Mouse (Mus musculus): ENCODE data around the gene Slc1a5. TPM values are rescaled to one million over a fixed set of nuclear protein-coding genes. Genes with fewer than 3 reads are reported as not detected.

Slc1a5 gene
- total RNA-seq, 2 experiments from 2014 or later: 15.2 to 18.6 TPM

DNA sequence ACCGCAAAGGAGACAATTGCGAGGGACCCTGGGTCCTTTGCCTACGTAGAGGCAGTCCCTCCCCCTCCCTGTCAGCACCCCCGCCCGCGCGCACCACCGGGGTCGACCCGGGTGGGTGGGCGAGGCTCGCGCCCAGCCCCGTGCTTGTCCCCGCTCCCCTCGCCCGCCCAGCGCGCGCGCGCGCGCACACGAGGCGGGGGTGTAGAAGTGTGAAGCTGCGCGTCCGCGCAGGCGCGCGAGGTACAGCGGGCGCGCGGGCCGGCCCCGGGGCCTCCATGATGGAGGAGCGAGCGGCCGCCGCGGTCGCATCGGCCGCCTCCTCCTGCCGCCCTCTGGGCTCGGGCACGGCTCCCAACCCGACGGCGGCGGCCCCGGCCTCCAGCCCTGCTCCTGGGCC lies 34.9 kb downstream of the Slc1a5 start:
- intact Hi-C loops (cut with DNase I): no loop called here
- peak; percentile 67 to 69 for DNase-seq

DNA sequence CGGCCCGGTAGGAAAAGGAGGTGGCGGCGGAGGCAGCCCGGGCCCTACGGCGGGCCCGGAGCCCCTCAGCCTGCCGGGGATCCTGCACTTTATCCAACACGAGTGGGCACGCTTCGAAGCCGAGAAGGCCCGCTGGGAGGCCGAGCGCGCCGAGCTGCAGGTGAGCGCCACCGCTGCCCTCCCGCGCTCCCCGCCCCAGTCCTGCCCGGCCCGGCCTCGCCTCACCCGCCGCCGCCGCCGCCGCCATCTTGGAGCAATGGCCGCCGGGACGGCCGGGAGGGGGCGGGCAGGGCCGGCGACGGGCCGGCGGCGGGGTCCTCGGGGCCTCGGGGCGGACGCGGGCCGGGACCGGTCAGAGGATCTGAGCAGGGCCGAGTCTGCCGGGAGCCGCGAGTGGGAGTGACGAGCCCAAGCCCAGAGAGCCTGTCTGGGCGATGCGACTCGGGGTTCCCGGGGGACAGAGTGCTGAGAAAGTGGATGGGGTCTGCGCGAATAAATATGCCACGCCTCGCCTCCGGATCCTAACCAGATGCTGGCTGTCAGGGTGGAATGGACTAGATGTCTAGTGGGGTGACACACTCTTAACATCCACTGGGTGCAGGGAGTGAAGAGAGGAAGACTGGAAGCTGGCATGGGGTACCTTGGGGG lies 35.5 kb downstream of the Slc1a5 start, which contains the start of gene Fkrp:
Fkrp (minus strand) TSS at position 258 of the 648 bp plus-strand sequence.
- DNase-seq: peak; percentile 36 to 61
- intact Hi-C loops (cut with DNase I): no loop called here

DNA sequence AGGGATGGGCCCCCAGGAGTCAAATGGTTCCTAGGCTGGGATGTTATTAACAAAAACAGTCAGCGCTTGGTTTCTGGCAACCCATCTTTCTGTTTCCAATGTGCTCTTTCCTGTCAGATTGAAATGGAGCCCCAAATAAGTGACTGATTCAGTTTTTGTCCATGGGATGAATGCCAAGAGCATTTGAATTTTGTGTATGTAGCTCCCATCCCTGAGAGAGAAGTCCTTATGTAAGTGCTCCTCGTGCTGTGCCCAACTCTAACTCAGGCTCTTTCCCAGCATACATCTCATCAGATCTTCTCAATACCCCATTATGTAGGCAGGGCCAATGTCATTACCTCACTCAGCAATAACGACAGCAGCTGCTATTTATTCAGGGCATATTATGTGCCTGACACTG lies 36.6 kb downstream of the Slc1a5 start:
- intact Hi-C loops (cut with DNase I): no loop called here
- DNase-seq: no peak

DNA sequence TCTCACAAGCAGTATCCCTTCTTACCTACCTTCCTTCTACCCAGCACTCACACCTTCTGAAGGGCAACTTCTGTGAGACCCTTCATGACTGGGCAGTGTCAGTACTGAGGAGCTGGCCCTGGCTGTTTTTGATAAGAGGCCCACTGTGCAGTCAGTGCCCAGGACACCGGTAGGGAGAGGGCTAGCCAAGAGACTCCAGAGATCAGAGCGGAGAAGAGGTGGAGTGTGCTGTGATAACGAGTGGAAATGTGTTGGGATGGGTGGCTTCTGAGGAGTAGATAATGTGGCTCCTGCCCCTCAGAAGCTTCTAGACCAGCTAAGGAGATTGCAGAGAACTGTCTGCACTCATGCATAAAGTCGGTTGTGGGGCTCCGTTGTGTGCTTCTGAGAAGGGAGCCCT lies 38.7 kb downstream of the Slc1a5 start:
- intact Hi-C loops (cut with DNase I): no loop called here

DNA sequence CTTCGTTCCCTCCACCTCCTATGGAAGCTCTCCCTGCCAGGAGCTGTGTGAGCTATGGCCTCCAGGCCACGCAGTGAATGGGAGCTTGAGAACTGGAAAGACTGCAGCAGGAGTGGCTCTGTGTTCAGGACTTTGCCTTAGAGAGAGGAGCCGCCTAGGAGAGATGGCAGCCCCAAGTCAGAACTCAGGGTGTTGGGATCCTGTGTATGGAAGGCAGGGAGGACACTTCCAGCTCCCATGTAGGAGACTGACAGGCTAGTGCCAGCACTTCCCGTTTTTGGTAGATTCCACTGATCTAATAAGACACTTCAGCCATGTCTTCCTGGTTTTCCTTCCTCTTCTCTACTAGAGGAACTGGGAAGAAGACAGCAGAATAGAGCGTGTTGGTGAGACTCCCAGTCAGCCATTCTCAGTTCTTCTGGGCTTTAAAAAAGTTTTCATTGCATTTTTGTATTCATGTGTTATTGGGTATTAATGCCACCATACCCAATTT lies 39.2 kb downstream of the Slc1a5 start:
- intact Hi-C loops (cut with DNase I): no loop called here
- DNase-seq: no peak

More for the DNA sequence above, 38.7 kb downstream of the Slc1a5 start:
- DNase-seq: no peak

DNA sequence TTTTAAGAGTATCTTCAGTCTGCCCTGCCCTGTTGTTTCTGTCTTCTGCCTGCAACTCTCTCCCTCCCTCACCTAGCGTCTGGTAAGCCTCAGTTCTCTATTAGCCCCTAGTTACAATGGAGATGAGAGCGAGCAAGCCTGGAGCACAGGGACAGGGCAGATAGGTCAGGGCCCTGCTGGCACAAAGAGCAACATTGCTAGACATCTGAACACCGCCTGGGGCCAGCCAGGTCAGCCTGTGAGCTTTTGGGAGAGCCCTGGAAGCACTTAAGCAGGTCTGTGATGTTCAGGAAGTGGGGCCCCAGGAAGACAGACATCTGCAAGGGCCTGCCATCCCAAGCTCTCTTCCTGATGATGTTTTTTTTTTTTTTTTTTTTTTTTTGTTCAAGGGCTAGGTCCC lies 40.0 kb downstream of the Slc1a5 start:
- no peak for DNase-seq
- intact Hi-C loops (cut with DNase I): no loop called here

DNA sequence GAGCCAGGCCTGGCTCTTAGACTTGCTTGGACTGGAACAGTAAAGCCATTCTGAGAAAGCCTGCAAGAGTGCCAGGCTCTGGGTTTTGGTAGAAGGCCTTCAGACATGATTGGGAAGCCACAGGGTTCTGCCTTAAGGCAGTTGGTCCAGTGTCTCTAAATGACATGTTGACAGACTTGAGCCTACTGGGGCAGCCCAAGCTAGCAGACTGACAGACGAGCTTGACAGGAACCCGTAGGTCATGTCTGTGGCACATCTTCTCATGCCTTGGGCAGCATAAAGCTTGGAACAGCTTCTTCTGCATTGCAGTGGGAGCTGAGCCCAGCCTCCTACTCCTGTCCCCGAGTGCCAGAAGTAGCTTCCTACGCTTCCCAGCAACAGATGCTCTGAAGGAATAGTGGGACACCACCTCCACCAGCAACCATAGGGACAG lies 40.5 kb downstream of the Slc1a5 start:
- intact Hi-C loops (cut with DNase I): no loop called here
- no peak for DNase-seq

DNA sequence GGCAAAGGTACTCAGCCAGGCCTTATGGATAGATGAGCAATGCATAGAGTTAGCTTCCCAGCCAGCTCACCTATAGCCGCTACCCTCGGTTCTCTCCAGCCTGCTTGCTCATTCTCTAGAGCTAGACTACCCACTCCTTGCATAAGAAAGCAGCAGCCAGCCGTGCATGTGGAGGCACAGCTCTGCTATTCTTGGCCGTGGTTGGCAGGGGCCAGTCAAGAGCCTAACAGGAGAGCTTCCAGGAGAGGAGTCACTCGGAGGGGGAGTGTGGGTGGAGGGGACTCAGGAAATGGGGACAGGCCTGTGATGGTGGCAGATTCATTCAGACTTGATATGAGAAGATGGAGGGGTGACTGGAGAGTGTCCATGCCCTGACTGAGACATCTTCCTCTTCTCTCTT lies 42.6 kb downstream of the Slc1a5 start:
- no peak for DNase-seq

DNA sequence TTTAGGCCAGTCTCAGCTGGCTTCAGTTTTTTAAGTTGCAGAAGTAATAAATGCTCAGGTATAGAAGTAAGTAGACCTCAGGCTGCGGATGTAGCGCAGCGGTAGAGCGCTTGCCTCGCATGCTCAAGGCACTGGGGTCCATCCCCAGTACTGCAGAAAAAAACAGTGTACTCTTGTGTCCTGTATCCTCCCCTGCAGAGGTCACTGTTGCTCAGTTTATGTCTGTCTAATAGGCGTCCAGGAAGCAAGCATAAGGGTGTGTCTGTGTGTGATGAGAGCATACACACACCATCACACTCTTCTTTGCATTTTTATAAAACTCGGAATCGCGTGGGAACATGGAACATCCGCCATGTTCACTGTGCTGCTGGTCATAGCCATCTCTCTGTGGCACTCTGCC lies 44.6 kb downstream of the Slc1a5 start:
- intact Hi-C loops (cut with DNase I): no loop called here
- no peak for DNase-seq

More for the DNA sequence above, 42.6 kb downstream of the Slc1a5 start:
- intact Hi-C loops (cut with DNase I): no loop called here

DNA sequence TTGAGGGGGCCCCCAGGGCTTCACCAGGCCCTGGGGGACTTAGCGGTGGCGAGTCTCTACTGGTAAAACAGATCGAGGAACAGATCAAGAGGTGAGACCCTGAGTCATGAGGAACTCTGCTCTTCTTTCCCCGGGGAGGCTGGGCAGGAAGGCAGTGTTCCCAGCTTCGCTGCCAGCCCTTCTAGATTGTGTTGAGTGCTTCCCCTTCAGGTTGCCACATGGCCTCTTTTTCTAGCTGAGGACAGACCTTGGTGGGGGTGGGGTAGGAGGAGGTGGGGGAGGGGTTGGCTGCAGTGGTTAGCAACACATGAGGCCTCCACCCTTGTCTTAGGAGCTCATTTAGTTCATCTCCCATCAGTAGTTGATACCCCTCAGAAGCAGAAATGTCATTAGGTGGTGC lies 45.4 kb downstream of the Slc1a5 start:
- intact Hi-C loops (cut with DNase I): no loop called here
- no peak for DNase-seq

DNA sequence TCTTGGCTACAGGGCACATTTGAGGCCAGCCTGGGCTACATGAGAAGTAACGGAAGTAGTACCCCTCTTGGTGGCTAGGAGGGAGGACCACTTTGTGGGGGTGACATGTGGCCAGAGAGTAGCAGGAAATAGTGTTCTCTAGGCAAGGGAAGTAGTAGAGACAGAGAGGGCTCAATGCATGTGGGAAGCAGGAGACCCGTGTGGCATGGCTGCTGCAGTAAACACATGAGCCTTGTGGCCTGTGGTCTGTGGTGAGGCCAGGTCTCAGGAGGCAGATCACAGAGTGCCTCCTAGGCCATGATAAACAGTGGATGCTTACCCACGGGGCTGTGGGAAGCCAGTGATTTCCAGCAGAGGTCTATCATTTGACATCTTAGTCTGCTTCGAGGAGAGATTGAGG lies 46.1 kb downstream of the Slc1a5 start:
- intact Hi-C loops (cut with DNase I): no loop called here
- DNase-seq: no peak

DNA sequence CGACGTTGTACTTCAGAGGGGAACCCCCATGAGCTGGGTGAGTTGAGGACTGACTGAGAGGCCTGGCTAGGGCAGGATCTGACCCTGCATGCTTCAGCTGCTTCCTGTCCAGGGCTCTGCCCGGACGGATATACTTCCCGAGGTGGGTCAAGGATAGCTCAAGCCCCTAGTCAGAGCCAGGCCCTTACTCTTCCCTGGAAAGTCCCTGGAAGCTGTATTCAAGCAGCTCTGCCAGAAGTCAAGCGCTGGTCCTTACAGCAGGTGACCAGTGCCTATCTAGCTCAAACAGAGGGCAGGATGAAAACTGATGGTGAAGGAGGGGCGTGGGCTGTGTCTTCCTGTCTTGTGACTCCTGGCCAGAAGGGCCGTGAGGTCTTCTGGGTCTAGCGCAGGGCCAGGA lies 49.3 kb downstream of the Slc1a5 start:
- intact Hi-C loops (cut with DNase I): no loop called here

DNA sequence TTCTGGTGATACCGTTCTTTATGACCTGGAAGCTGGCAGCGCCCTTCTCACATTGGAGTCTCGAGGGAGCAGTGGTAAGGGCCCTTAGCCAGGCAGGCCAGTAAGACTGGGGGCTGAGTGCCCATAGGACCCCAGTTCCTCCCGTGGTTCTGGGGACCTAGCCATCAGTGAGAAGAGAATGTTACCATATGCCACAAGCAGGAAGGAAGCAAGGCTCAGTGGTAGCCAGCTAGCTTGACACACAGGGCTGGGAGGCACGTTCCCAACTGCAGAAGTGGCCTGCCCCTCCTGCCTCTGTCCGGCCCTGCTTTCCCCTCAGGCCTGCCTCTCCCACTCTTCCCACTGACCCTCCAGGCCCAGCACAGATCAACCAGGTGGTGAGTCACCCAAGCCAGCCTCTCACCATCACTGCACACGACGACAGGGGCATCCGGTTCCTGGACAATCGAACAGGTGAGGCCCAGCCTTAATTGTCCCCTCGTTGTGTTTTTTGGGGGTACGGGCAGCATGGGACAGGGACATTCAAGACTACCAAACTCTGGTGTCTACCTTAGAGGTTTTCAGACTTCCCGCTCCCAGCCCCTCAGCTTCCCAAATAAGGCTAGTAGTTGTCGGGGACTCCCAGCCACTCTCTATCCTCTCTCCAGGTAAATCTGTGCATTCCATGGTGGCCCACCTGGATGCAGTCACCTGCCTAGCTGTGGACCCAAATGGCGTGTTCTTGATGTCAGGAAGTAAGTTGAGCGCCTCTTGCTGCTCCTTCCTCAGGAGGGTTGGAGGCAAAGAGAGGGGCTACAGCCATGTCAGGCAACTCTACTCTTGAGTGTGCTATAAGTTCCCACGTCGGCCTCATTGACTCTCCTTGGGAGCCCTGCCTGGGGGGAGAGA lies 57.0 kb downstream of the Slc1a5 start:
- DNase-seq: no peak
- intact Hi-C loops (cut with DNase I): no loop called here

More for the DNA sequence above, 49.3 kb downstream of the Slc1a5 start:
- DNase-seq: no peak

DNA sequence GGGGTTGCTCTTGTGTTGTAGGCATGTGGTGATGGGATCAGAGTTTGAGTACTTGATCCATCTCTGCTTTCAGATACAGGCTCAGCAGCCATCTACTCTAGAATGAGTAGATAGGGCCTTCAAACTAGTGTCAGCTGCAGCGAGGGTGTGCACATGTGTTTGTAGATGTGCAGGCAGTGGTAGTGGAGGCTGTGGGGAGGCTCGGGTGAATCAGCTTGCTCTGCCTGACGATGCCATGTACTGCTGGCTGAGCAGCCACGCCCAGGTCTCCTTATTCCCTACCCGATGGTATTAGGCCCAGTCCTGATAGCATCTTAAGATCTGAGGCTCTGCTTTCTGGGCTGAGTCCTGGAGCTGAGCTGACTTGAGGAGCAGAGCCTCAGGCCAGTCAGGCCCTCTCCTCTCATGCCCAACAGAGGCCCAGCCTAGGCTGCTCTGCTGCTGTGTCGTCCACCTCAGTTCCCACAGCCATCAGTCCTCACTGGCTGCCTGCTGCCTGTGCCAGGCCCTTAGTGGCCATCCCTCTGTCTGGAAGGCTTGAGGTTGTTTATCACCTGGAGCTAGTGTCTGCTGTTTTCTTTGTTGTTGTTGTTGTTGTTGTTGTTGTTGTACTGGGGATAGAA lies 57.8 kb downstream of the Slc1a5 start:
- intact Hi-C loops (cut with DNase I): no loop called here

DNA sequence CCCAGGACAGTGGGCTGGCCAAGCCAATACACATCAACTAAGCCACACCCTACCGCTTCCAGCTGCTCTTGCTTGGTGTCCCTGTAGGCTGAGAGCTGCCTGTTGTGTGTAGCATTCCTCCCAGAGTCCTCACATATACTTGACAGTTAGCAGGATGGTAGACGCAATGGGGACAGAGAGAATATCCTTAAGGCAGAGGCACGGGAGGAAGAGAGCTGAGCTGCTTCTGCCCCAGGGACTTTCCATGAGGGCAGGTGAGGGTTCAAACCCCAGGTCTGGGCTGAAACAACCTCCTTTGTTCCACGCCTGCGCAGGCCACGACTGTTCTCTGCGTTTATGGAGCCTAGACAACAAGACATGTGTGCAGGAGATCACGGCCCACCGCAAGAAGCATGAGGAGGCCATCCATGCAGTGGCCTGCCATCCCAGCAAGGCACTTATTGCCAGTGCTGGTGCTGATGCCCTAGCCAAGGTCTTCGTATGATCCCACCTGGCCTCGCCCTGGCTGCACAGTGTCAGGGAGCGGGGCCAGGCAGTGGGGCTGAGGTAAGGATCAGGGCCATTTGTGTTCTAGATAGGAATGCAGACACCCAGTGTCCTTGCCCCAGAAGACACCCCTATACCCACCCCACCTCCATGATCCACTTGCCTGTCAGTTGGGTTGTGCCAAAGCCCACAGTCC lies 58.4 kb downstream of the Slc1a5 start:
- intact Hi-C loops (cut with DNase I): no loop called here
- DNase-seq: no peak

More for the DNA sequence above, 57.8 kb downstream of the Slc1a5 start:
- DNase-seq: no peak

DNA sequence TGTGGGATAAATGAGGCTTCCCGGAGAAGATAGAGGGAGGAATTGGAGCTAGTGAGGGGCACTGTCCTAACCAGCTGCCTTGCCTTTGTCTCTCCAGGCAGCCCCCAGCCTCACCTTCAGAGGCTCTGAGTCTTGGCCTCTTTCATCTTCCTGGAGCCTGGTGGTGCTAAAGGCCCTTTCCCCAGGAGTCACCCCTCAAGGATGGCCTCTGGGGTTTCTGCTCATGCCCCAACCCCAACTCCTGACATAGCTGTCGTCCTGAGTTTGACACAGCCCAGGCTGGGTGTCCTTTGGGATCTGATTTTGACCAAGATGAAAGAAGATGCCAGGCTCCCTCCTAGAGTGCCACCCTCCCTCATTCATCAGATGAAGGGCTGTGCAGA lies 59.0 kb downstream of the Slc1a5 start:
- no peak for DNase-seq
- intact Hi-C loops (cut with DNase I): no loop called here

DNA sequence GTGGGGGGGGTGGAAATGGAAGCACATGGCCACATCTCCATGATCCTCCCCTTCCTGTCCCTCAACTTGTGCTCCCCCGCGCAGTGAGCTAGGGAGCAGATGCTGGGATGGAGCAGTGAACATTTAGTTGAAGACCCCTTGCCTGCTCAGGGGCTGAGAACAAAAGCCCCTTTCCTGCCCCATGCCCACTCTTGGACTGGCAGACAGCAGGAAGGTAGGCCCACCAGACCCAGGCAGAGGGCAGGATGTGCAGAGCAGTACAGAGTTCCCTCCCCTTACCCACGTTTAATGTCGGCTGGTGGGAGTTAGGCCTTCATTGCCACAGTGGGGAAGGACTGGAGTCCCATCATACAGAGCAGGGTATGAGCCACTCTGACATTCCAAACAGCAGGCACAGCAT lies 59.9 kb downstream of the Slc1a5 start:
- intact Hi-C loops (cut with DNase I): no loop called here

DNA sequence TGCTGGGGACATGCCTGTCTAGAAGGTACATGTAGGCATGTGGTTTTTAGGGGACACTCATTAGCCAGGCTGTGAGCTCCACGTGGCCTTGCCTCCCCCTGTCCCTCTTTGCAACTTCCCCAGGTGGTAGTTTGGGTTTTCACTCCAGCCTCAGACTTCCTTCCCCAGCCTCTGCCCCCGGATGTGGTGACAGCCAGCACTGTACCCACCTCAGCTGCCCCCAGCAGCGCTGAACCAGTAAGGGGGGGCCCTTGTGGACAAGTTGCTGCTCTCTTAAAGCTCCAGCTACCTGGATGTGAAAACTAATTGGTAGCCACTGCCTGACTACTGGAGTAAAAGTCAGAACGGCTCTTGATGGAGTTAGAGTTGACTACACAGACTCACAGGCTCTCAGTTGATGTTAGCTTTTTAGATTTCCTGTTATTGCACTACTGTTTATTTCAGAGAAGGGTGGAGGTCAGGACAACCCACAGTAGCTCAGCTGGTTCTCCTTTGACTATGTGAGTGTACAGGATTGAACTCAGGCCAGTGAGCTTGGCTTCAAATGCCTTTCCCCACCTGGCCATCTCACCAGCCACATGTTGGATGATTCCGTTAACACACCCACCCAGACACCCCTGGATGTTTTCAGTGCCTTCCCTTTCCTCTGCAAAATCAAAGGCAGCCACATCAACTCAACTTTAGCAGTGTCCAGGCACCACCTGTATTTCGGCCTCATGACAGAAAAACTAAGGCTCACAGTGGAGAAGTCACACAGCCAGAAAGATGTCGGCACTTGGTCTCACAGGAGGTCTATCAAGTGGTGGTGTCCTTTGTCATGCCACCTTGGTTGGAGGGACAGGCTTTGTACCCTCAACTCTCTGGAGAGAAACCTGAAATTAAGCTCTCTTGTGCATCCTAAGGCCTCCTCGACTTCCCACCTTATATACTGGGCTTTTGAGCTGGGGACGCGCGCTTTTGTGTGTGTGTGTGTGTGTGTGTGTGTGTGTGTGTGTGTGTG lies 60.7 kb downstream of the Slc1a5 start:
- no peak for DNase-seq
- intact Hi-C loops (cut with DNase I): no loop called here

More for the DNA sequence above, 59.9 kb downstream of the Slc1a5 start:
- DNase-seq: no peak

DNA sequence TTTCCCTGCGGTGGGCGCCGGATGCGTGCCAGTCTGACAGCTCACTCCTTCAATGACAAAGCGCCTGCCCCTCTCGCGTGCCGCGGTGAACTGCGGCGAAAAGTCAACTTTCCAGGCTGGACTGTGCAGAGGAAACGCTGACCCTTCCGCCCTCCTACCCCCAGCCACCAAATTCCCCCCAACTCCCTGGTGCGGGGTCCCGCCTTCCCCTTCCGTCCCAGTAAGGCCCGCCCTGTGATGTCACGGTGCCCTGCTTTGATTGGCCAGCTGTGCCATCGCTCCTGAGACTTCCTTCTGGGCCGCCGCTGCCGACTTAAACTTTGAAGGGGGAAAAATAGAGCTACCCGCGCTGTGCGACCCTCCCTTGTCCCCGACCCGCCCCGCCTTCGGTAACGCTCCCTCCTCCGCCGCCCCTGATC lies 61.5 kb downstream of the Slc1a5 start, which contains the start of gene Prkd2:
Prkd2 (plus strand) TSS at position 258 of the 419 bp plus-strand sequence.
- peak; percentile 88 to 95 for DNase-seq
- intact Hi-C loops (cut with DNase I): no loop called here

All from gastrocnemius, postnatal 36 days (tissue).